Mouse (Mus musculus) midbrain, embryonic 12.5 days (tissue): ENCODE data around the gene Slc1a1. TPM values are rescaled to one million over a fixed set of nuclear protein-coding genes. Genes with fewer than 3 reads are reported as not detected.

Experiments used
- ATAC-seq: fragments of 200-750 bp; cut with Nextera tagmentation; 2 replicates; pipeline ENCODE4 v1.8.0; 2017; ENCODE audit warnings: low read depth, moderate TSS enrichment, moderate library complexity; ENCODE audit not compliant: low FRiP score
- H3K27ac ChIP-seq: fragments of 300-500 bp; sonication (generic); replicated peaks from 2 replicates; pipeline ENCODE4 v1.5.1; 2016; ENCODE audit warnings: mild to moderate bottlenecking
- H3K27me3 ChIP-seq: fragments of 300-500 bp; sonication (generic); 2 replicates; pipeline ENCODE4 v1.6.1; 2016; ENCODE audit warnings: mild to moderate bottlenecking
- H3K36me3 ChIP-seq: fragments of 300-500 bp; sonication (generic); 2 replicates; pipeline ENCODE4 v1.6.1; 2016
- H3K4me1 ChIP-seq: fragments of 300-500 bp; sonication (generic); 2 replicates; pipeline ENCODE4 v1.6.1; 2016
- H3K4me2 ChIP-seq: fragments of 300-500 bp; sonication (generic); replicated peaks from 2 replicates; pipeline ENCODE4 v1.6.1; 2016; ENCODE audit warnings: mild to moderate bottlenecking, moderate library complexity
- H3K4me3 ChIP-seq: fragments of 300-500 bp; sonication (generic); 2 replicates; pipeline ENCODE4 v1.5.1; 2016; ENCODE audit warnings: mild to moderate bottlenecking
- H3K9ac ChIP-seq: fragments of 300-500 bp; sonication (generic); replicated peaks from 2 replicates; pipeline ENCODE4 v1.6.1; 2016; ENCODE audit warnings: mild to moderate bottlenecking, moderate library complexity
- H3K9me3 ChIP-seq: fragments of 300-500 bp; sonication (generic); 2 replicates; pipeline ENCODE4 v1.6.1; 2016; ENCODE audit warnings: mild to moderate bottlenecking
- WGBS: fragments of 180-500 bp; shearing (Covaris S2); methylation state at CpG from one replicate; pipeline ENCODE4 v1.1.7; 2016; 5-methylcytosine and 5-hydroxymethylcytosine counted together
- polyA plus RNA-seq: library from polyadenylated mRNA; unstranded; fragments of >200 nt; fragmentation: Nextera tagmentation; extraction: Ambion mirVana; gene quantifications from 2 replicates; pipeline ENCODE4 v1.2.1, GENCODE M21; 2016

Gene Slc1a1
- polyA plus RNA-seq, 1 experiment from 2014 or later, result 3.6 TPM

DNA sequence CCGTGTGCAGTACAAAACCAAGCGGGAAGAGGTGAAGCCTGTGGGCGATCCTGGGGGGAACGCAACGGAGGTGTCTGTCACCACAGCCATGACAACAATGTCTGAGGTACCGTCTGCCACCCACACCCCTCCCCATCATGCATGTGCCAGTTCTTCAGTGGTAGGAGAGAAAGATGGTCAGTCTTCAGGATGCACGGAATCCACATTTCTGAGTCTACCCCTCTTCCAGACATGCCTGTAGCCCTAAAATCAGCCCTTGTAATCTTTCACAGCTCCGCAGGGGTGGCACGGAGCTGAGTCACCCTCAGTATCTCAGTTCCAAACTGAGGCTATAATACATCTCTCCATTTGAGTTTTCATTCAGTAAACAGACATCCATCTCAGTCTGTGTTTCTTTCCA, 62.6 kb downstream of the Slc1a1 start:
- Histone ChIP-seq H3K4me1 (0 out of 2 replicates have a peak, but pooled peaks cover 2% of the 10 kb centered on the region), H3K4me2 (no peak overlapping the region), H3K9me3 (no peaks in the 10 kb centered on the region), H3K9ac (no peak overlapping the region), H3K36me3 (no peaks in the 10 kb centered on the region), H3K27ac (no peak overlapping the region), H3K27me3 (no peaks in the 10 kb centered on the region), H3K4me3 (no peak overlapping the region)
- no peak for ATAC-seq
- 87% methylated on average over 9 of the region's 9 CpGs for WGBS

DNA sequence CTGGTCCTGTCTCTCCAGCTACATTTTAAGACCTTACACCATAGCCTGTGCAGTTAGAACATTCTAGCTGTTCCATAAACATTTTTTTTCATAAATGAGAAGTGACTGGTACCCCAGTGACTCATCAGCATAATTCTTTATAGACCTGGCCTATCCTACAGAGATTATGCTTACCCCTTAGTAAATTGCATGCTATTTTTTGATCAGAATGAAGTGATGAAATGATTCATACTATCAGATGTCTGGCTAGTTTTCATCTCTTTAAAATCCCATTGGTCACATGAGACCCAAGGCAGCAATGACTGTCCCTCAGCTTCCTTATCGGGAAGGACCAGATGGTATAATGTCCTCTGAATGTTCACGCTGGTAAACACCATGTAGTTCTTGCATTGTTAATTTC, 65.9 kb downstream of the Slc1a1 start:
- Histone ChIP-seq H3K27me3 (no peaks in the 10 kb centered on the region), H3K27ac (no peak overlapping the region), H3K9me3 (no peaks in the 10 kb centered on the region), H3K9ac (no peak overlapping the region), H3K4me3 (no peak overlapping the region), H3K4me1 (no peaks in the 10 kb centered on the region), H3K36me3 (no peaks in the 10 kb centered on the region), H3K4me2 (no peak overlapping the region)
- 93% methylated on average over 2 of the region's 2 CpGs for WGBS
- no peak for ATAC-seq

DNA sequence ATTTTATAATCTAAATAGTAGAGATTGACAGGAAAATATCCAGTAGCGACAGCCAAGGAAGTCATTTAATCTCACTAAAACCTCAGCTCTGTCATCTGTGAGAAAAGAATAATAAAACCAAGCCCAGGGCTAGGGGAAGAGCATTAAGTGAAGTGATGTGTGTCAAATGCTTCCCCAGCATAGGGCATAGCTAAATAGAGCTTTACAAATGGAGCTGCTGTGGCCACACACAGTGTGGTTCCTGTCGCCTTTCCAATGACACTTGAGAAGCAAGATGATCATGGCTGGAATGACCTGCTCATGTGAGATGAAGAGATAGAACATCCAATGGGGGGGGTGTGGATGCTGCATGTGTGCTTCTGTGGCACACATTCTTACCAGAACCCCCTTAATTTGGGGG, 67.3 kb downstream of the Slc1a1 start:
- 51% methylated on average over 2 of the region's 2 CpGs for WGBS
- Histone ChIP-seq H3K4me1 (no peaks in the 10 kb centered on the region), H3K27ac (no peak overlapping the region), H3K9me3 (no peaks in the 10 kb centered on the region), H3K27me3 (no peaks in the 10 kb centered on the region), H3K36me3 (no peaks in the 10 kb centered on the region), H3K4me2 (no peak overlapping the region), H3K4me3 (no peak overlapping the region), H3K9ac (no peak overlapping the region)
- ATAC-seq, result no peak

DNA sequence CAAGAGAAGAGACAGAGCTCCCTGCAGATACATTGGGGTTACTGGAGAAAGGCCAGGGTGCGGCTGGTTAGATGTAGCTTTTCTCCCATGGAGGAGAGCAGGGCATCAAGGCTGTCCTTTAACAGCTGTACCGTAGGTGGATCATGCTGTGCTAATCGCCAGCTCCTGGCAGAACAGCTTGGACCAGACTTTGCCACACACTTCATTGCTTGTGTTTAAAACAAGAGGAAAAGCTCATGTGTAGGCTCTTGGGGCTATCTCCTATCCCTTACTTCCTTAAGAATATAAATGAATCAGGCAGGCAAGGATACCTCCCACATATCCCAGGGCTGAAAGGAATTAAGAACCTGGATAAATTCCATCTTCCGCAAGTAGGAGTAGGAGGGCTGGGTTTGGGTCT, 68.0 kb downstream of the Slc1a1 start:
- H3K27me3 ChIP-seq, result no peaks in the 10 kb centered on the region
- 93% methylated on average over 4 of the region's 4 CpGs for WGBS
- H3K36me3 ChIP-seq, result no peaks in the 10 kb centered on the region
- H3K27ac ChIP-seq, result no peak overlapping the region
- no peak overlapping the region for H3K4me3 ChIP-seq
- no peaks in the 10 kb centered on the region for H3K9me3 ChIP-seq
- no peaks in the 10 kb centered on the region for H3K4me1 ChIP-seq
- H3K4me2 ChIP-seq, result no peak overlapping the region
- no peak overlapping the region for H3K9ac ChIP-seq
- no peak for ATAC-seq

- Histone ChIP-seq H3K4me3 (no peak overlapping the region), H3K9me3 (no peaks in the 10 kb centered on the region), H3K36me3 (no peaks in the 10 kb centered on the region), H3K27ac (no peak overlapping the region), H3K9ac (no peak overlapping the region), H3K4me2 (no peak overlapping the region), H3K4me1 (0 out of 2 replicates have a peak, but pooled peaks cover 2% of the 10 kb centered on the region), H3K27me3 (no peaks in the 10 kb centered on the region)
- WGBS, result 89% methylated on average over 8 of the region's 8 CpGs
- ATAC-seq, result no peak
These were observed 68.8 kb downstream of the Slc1a1 start for GRCm38 (mm10) chr19:28903536-28904119.

GRCm38 (mm10) chr19:28908186-28908585, 73.3 kb downstream of the Slc1a1 start:
- H3K27me3 ChIP-seq, result no peaks in the 10 kb centered on the region
- no peak for ATAC-seq
- H3K4me1 ChIP-seq, result peaks cover 5% of the 10 kb centered on the region; the same call in 1 of the 2 replicates
- H3K9me3 ChIP-seq, result no peaks in the 10 kb centered on the region
- WGBS, result 72% methylated on average over 4 of the region's 4 CpGs
- no peak overlapping the region for H3K9ac ChIP-seq
- H3K27ac ChIP-seq, result no peak overlapping the region
- no peaks in the 10 kb centered on the region for H3K36me3 ChIP-seq
- H3K4me2 ChIP-seq, result no peak overlapping the region
- H3K4me3 ChIP-seq, result no peak overlapping the region

DNA sequence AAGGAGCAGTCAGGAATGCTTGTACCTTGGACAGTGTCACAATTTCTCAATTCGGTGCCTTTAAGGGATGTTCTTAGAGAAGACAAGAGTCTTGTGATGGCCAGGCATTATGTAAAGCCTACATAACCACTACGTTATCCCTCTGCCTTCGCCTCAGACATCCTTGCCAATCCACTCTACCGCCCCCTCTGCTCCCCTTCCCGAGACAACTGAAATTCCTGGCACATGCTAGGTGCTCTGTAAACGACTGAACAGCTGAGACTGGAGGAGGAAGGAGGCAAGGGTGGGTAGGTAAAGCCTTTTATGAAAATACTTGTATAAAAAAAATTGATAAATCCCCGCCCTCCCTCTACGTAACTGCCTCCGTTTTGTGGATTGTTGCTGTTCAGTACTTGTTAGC, 73.8 kb downstream of the Slc1a1 start:
- Histone ChIP-seq H3K36me3 (no peaks in the 10 kb centered on the region), H3K4me2 (no peak overlapping the region), H3K27ac (no peak overlapping the region), H3K9me3 (no peaks in the 10 kb centered on the region), H3K27me3 (no peaks in the 10 kb centered on the region), H3K4me1 (peaks cover 5% of the 10 kb centered on the region; the same call in 1 of the 2 replicates), H3K4me3 (no peak overlapping the region), H3K9ac (no peak overlapping the region)
- 75% methylated on average over 9 of the region's 9 CpGs for WGBS
- ATAC-seq, result no peak

DNA sequence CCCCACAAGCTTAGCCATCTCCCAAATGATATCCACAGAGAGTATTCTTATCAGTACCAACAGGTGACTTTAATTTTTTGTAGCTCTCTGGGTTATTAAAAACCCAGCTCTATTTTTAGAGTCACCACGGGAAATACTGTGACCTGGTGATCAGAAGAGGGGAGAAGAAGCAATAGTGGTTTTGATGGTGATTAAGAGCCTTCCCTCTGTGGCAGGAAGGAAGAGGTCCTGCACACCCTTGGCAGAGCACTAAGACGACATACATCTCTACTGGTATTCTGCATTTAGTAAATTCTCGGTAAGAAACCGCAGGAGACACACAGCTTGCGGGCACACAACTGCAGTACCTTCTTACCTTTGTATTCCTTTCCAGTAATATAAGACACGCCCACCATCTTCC, 79.7 kb downstream of the Slc1a1 start:
- ATAC-seq, result no peak
- no peaks in the 10 kb centered on the region for H3K9me3 ChIP-seq
- H3K27me3 ChIP-seq, result no peaks in the 10 kb centered on the region
- H3K4me3 ChIP-seq, result no peak overlapping the region
- WGBS, result 89% methylated on average over 6 of the region's 6 CpGs
- no peaks in the 10 kb centered on the region for H3K36me3 ChIP-seq
- H3K4me2 ChIP-seq, result no peak overlapping the region
- no peak overlapping the region for H3K27ac ChIP-seq
- no peak overlapping the region for H3K9ac ChIP-seq
- no peaks in the 10 kb centered on the region for H3K4me1 ChIP-seq

- no peak for ATAC-seq
- H3K9ac ChIP-seq, result no peak overlapping the region
These were observed 80.9 kb downstream of the Slc1a1 start for GRCm38 (mm10) chr19:28915602-28916250.

GRCm38 (mm10) chr19:28916492-28916891, 81.6 kb downstream of the Slc1a1 start:
- no peaks in the 10 kb centered on the region for H3K4me1 ChIP-seq
- H3K4me2 ChIP-seq, result no peak overlapping the region
- H3K27me3 ChIP-seq, result no peaks in the 10 kb centered on the region
- 56% methylated on average over 4 of the region's 4 CpGs for WGBS
- H3K9me3 ChIP-seq, result no peaks in the 10 kb centered on the region
- no peak overlapping the region for H3K4me3 ChIP-seq
- ATAC-seq, result no peak
- no peak overlapping the region for H3K9ac ChIP-seq
- no peaks in the 10 kb centered on the region for H3K36me3 ChIP-seq
- no peak overlapping the region for H3K27ac ChIP-seq

More at GRCm38 (mm10) chr19:28915602-28916250, 80.9 kb downstream of the Slc1a1 start:
- no peaks in the 10 kb centered on the region for H3K9me3 ChIP-seq
- H3K27ac ChIP-seq, result no peak overlapping the region
- H3K4me2 ChIP-seq, result no peak overlapping the region
- no peaks in the 10 kb centered on the region for H3K27me3 ChIP-seq
- 68% methylated on average over 2 of the region's 2 CpGs for WGBS
- H3K4me1 ChIP-seq, result no peaks in the 10 kb centered on the region
- no peaks in the 10 kb centered on the region for H3K36me3 ChIP-seq
- H3K4me3 ChIP-seq, result no peak overlapping the region

GRCm38 (mm10) chr19:28917839-28918238, 83.0 kb downstream of the Slc1a1 start:
- Histone ChIP-seq H3K4me1 (no peaks in the 10 kb centered on the region), H3K36me3 (no peaks in the 10 kb centered on the region), H3K9me3 (no peaks in the 10 kb centered on the region), H3K27me3 (no peaks in the 10 kb centered on the region), H3K4me3 (no peak overlapping the region), H3K4me2 (no peak overlapping the region), H3K9ac (no peak overlapping the region), H3K27ac (no peak overlapping the region)
- 90% methylated on average over 5 of the region's 5 CpGs for WGBS
- no peak for ATAC-seq

- Histone ChIP-seq H3K27me3 (no peaks in the 10 kb centered on the region), H3K9ac (no peak overlapping the region), H3K36me3 (no peaks in the 10 kb centered on the region), H3K4me2 (no peak overlapping the region), H3K27ac (no peak overlapping the region), H3K4me1 (no peaks in the 10 kb centered on the region), H3K9me3 (no peaks in the 10 kb centered on the region), H3K4me3 (no peak overlapping the region)
- 92% methylated on average over 5 of the region's 5 CpGs for WGBS
- ATAC-seq, result no peak
These were observed 91.5 kb downstream of the Slc1a1 start for GRCm38 (mm10) chr19:28926366-28926765.

DNA sequence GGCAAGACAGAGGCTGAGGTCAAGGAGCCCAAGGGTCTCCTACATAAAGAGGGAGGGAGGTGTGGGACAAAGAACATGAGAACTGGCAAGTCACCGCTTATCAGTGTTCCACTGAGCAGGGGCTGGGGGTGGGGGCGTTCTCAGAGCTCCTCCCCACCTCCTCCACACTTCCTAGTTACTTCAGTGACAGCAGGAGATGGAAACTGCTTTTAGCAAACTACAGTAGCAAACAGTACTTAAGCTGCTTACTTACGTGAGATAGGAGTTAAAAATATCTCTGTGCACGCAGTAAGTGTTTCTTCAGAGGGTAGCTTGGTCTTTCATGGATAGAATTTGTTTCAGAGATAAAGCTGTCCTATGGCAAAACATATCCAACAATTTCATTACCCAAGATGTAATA, 92.5 kb downstream of the Slc1a1 start:
- no peaks in the 10 kb centered on the region for H3K27me3 ChIP-seq
- H3K9ac ChIP-seq, result no peak overlapping the region
- H3K4me2 ChIP-seq, result no peak overlapping the region
- ATAC-seq, result no peak
- H3K4me3 ChIP-seq, result no peak overlapping the region
- no peaks in the 10 kb centered on the region for H3K4me1 ChIP-seq
- 78% methylated on average over 4 of the region's 4 CpGs for WGBS
- no peaks in the 10 kb centered on the region for H3K9me3 ChIP-seq
- H3K27ac ChIP-seq, result no peak overlapping the region
- no peaks in the 10 kb centered on the region for H3K36me3 ChIP-seq
